Mouse (Mus musculus): ENCODE measurements at regions not wholly inside any gene's neighbourhood (a gene's known extent, or its start where the extent isn't known, plus 50 kb on each side); places are given as distances from the start of the nearest gene placed in this dataset.

DNA sequence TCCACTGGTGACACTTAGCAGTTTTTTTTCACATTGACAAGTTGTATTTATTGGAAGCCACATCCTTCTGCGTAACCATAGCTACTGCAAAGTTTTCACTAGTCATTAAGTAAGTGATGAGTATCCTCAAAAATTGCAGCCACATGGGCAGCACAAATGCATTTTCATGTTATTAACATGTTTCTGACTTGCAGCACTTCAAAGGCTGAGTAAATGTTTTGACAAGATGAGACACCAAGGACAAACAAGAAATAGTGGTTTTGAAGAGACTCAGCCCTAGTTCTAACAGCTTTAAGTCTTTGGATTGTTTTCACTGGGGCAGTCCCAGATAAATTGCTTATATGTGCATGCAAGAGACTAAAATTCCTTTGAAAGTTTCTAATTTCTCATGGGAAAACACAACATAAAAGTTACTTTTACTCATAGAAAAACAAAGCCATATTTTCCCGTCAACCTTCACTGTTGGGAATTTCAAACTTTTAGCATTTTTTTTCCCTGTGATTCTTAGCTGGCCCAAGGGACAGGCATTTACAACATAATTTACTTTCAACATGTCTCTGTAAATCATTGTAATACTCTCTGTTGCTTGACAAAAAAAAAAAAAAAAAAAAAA, 787.5 kb upstream of the Zeb2 start:
- no peak for TF ChIP-seq CEBPB (IDR thresholded peaks at IDR 0.05; ENCODE audit: insufficient read depth, poor library complexity, severe bottlenecking)
- no peak for TF ChIP-seq POLR2A (IDR thresholded peaks at IDR 0.05; ENCODE audit: insufficient read length, low read depth)
- TF ChIP-seq MAX (IDR thresholded peaks at IDR 0.05; ENCODE audit: low read depth) = no peak
- TF ChIP-seq TCF12 (IDR thresholded peaks at IDR 0.05; ENCODE audit: insufficient read depth, poor library complexity, severe bottlenecking) = no peak
